Mouse (Mus musculus) layer of hippocampus, adult 9-11 months (tissue): ENCODE results near the gene Sh3yl1.
A peak's percentile ranks its signal among the peaks of the same experiment; 100 is the strongest.

ENCODE experiments used
- DNase-seq: peaks from one replicate; pipeline ENCODE4 v3.0.0; 2022

Sh3yl1 gene

DNA sequence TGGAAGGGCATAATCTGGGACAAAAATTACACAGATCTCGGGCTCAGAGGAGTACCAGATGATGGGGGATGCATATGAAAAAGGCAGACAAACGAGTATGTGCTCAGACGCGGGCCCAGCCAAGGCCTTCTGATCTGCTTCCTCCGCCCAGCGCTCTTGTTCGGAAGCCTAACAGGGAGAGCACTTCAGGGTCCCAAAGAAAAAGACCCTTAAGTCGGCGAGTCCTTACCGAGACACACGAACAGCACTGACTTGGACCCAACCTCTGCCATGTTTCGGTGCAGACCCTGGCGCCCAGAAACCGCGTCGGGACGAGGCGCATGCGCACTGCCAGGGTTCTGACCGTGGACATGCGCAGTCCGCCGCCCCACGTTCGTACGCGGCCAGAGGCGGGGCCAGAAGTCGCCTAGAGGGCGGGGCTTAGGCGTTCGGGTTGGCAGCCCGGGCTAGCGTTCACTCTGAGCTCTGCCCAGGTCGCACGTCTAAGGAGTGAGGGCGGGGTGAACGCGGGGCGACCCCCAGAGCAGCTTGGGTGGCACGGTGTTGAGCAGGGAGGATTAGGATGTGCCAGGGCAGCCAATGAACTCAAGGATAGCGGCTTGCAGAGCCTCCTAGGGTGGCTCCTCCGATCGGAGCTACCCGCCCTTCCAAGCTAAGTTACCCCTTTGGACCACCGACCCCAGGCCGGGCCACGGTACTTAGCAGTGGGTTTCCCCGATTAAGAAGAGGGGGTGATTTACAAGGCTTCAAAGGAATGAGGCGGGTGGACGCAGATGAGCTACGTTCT, at the start of gene Sh3yl1, which contains the start of gene Acp1:
Gene Sh3yl1, plus strand, starts transcription at position 408 of the 787 bp plus-strand sequence.
Gene Acp1, minus strand, starts transcription at position 329 of the 787 bp plus-strand sequence.
- peak; percentile 92 for DNase-seq

DNA sequence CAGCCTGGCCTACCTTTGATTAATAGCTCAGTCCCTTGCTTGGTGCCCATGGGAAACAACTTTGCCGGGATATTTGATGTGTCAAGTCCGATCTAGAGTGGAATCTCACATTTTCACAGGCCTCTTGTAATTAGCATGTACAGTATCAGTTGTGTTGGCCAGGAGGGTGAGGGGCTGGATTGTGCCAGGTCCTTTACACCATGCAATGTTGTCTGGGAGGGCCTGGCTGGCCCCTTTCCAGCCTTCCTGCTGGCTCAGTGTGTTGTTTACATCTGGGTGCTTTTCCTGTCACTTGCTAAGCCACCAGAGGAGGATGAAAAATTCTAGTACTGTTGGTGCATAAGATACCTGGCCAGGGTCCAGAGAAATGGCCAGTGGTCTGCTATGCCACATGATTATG, 47.1 kb upstream of the Sh3yl1 start:
- DNase-seq = no peak

DNA sequence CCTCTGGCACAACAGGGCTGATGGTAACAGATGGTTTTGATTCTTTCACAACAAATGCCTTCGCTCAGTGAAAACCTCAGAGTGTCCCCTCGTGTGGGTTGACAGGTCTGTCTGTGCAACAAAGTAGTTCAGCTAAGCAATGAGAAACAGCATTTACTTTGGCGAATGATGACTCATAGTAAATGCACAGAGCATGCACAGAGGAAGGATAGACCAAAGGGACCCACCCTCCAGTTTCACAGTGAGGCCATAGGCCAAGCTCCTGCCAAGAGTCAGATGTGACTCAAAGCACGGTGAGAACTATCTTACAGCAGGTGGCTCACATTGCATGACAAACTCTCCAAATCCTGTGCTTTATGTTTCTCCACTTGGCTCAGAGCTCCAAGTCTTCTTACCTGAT, 45.7 kb upstream of the Sh3yl1 start:
- no peak for DNase-seq

DNA sequence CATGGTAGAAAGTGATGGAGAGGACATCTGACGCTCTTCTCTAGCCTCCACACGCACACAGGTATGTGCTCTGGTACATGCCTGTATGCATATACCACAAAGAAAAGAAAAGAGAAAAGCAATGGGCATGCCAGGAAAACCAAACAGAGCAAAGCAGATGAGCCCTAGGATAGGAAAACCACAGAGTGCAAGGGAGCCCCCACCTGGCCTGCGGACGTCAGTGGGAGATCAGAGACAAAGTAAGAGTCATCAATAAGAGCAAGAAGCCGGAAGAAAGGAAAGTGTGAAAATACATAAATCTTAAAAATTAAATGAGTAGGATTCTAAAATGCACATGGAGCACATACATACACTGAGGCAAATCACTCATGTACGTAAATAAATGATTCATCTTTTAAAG, 32.0 kb upstream of the Sh3yl1 start:
- DNase-seq = no peak

DNA sequence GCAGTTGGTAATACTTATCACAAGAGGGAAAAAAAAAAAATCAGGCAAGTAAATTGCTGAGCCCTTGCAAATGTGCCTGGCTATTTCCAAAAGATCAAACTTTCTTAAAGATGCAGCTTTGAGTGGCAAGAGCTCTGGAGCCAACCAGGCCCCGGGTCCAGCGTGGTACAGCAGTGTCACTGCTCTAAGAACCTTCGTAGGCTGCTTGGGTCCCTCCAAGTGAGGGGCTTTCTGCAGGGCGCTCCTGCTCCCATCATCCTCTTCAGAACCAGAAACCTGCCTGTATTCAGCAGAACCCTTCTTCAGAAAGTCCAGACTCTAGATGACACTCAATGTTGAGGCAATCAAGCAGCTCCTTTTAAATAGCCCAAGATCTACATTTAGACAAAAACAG, 27.9 kb upstream of the Sh3yl1 start:
- DNase-seq = no peak

- DNase-seq = no peak
These were observed 27.4 kb upstream of the Sh3yl1 start, which contains the start of gene Alkal2 for GRCm38 (mm10) chr12:30883986-30884621. Gene Alkal2, plus strand, starts transcription at chr12:30884322.

DNA sequence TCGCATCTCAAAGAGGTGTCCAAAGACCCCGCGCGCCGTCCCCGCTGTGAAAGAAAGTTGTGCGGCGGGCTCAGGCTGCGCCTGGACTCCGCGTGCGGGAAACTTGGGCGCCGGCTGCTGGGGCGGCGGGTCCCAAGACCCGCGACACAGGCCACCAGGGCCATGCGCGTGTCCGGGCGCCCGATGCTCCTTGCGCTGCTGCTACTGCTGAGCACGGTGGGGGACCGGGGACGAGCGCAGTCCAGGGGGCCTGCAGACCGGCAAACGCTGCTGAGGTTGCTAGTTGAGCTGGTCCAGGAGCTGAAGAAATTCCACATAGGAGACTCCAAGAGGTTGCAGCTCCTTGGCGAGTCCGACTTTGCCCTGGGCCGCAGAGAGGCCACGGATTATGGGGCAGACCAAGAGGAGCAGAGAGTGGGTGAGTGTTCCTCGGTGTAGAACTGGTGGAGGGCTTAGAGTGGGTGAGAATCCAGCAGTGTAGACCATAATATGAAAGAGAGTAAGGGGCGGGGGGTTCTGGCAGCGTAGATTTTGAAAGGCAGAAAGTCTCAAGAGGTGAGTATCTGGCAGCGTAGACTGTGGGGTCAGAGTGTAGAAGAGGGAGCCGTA, 26.7 kb upstream of the Sh3yl1 start:
- DNase-seq = no peak

- no peak for DNase-seq
These were observed 25.6 kb upstream of the Sh3yl1 start for GRCm38 (mm10) chr12:30885891-30886290.

GRCm38 (mm10) chr12:30888003-30888402, 23.5 kb upstream of the Sh3yl1 start:
- DNase-seq = no peak

GRCm38 (mm10) chr12:30890067-30890466, 21.4 kb upstream of the Sh3yl1 start:
- peak; percentile 47 for DNase-seq

DNA sequence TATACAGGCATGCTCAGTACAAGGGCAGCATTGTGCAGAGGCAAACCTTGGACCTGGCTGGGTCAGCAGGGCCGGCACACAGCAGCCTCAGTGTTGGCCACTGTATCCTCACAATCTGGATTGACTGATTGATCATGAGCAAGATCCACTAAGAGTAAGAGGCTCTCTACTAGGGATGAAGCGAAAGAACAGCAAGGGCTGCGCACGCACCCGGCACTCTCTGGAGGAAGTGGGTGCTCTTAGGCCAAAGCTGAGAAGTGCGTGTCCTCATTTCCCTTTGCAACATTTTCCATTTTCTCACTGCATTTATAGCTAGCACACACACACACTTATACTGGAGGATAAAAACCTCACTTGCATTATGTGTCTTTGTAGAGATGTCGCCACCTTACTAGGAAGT, 20.0 kb upstream of the Sh3yl1 start:
- no peak for DNase-seq

GRCm38 (mm10) chr12:30897039-30897438, 14.4 kb upstream of the Sh3yl1 start:
- DNase-seq = no peak

GRCm38 (mm10) chr12:30908658-30909057, 2.8 kb upstream of the Sh3yl1 start:
- DNase-seq = no peak

DNA sequence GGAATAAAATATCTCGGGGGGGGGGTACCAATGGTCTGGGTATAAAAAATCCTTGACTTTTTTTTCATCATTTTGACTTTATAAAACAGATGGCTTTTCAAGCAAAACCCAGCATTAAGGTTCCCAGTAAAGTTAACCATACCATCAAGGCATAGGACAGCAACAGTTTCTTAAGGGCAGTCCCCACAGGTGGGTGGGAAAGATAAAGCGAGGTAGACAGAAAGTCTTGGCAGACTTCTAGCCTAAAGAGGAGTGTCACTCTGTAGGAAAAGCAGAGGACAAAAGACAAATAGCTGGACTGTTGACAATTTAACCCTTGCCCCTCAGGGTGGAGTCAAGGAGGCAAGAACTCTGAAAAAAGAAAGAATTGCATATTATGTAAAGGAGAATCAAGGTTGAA, 1.6 kb upstream of the Sh3yl1 start:
- no peak for DNase-seq

DNA sequence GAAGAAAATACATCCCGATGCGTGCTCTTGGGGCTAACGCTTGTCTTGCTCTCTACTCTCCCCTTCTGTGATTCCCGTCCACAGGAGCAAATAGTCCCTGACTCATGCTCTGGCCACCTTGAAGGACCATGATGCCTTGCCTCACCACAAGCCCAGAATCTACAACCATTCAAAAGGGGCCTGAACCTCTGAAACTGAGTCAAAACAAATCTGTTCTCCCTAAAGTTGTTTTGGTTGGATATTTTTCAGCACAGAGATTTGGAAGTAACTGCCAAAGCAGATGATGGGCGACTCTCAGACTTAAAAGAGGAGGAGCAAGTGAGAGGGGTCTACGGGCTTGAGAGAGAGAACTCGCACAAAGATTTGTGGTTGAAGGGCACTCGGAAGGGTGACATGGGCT, 608 bp upstream of the Sh3yl1 start:
- DNase-seq = no peak

DNA sequence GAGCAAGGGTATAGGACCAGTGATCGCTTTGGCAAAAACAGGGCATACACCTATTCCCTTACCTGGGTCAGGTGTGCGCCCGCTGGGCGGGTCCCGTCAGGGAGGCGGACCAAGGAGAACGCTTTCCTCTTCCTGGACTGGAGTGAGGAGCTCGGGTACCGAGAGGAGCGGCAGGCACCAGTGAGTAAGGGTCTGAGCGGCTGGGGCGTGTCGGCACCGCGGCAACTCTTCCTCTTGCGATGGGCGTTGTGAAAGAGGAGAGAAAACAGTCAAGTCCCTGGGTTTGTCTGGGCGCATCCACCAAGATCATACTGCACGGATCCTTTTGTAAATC, 547 bp downstream of the Sh3yl1 start:
- peak; percentile 31 for DNase-seq

DNA sequence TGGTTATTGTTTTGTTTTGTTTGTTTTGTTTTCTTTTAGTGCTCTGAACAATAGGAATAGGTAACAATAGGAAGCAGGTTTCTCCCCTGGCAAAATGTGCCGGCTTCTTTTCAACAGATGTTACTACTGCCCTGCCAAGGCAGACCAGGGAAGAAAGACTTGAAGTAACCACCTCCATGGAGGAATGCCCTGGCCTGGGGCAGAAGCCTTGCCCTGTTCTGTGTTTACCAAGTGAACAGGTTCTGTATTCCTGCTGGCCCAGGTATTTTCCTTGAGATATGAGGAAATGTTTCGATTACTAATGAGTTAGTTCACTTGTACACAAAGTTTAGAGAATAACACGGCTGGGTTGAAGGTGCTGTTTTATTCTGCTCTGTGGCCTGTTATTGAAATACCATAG, 1.4 kb downstream of the Sh3yl1 start:
- DNase-seq = no peak

DNA sequence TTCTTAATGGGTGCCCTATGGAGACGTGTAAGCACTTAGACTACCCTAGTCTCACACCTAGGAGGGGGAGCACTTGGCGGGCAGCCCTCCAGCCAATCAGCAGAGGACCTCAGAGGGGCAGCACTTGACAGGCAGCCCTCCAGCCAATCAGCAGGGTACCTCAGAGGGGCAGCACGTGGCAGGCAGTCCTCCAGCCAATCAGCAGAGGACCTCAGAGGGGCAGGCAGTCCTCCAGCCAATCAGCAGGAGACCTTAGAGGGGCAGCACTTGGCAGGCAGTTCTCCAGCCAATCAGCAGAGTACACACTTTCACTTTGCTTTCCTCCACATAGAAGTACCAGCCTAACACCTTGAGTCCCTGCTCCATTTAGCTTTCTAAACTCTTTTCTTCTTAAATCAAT, 10.9 kb downstream of the Sh3yl1 start:
- DNase-seq = no peak

- DNase-seq = no peak
These were observed 16.7 kb downstream of the Sh3yl1 start for GRCm38 (mm10) chr12:30928182-30928581.

GRCm38 (mm10) chr12:30933299-30933698, 21.8 kb downstream of the Sh3yl1 start:
- no peak for DNase-seq

- DNase-seq = no peak
These were observed 25.4 kb downstream of the Sh3yl1 start for GRCm38 (mm10) chr12:30936899-30937298.

- DNase-seq = no peak
These were observed 31.9 kb downstream of the Sh3yl1 start for GRCm38 (mm10) chr12:30943057-30943986.

- no peak for DNase-seq
These were observed 32.7 kb downstream of the Sh3yl1 start for GRCm38 (mm10) chr12:30944197-30944596.
